Mouse (Mus musculus): Measurements from ENCODE around the gene Ropn1l.

Gene Ropn1l

GRCm38 (mm10) chr15:31453098-31453916 is at the start of gene Ropn1l:
Ropn1l (minus strand) TSS chr15:31453737.
- peak; percentile 94 for DNase-seq (ENCODE audit: low spot score)

- DNase-seq (ENCODE audit: low spot score) = no peak
Measured at GRCm38 (mm10) chr15:31502996-31503395, 49.5 kb upstream of the Ropn1l start.

- DNase-seq (ENCODE audit: low spot score) = no peak
Measured at GRCm38 (mm10) chr15:31502313-31502712, 48.8 kb upstream of the Ropn1l start.

- no peak for DNase-seq (ENCODE audit: low spot score)
Measured at GRCm38 (mm10) chr15:31494803-31495202, 41.3 kb upstream of the Ropn1l start.

GRCm38 (mm10) chr15:31494310-31494709 is 40.8 kb upstream of the Ropn1l start:
- no peak for DNase-seq (ENCODE audit: low spot score)

- DNase-seq (ENCODE audit: low spot score) = no peak
Measured at GRCm38 (mm10) chr15:31487407-31487806, 33.9 kb upstream of the Ropn1l start.

GRCm38 (mm10) chr15:31476678-31477077 is 23.1 kb upstream of the Ropn1l start:
- no peak for DNase-seq (ENCODE audit: low spot score)

GRCm38 (mm10) chr15:31472645-31473574 is 19.4 kb upstream of the Ropn1l start:
- DNase-seq (ENCODE audit: low spot score) = no peak

- DNase-seq (ENCODE audit: low spot score) = no peak
Measured at GRCm38 (mm10) chr15:31471529-31471928, 18.0 kb upstream of the Ropn1l start.

- DNase-seq (ENCODE audit: low spot score) = no peak
Measured at GRCm38 (mm10) chr15:31469497-31469896, 16.0 kb upstream of the Ropn1l start.

GRCm38 (mm10) chr15:31468806-31469205 is 15.3 kb upstream of the Ropn1l start:
- DNase-seq (ENCODE audit: low spot score) = no peak

- no peak for DNase-seq (ENCODE audit: low spot score)
Measured at GRCm38 (mm10) chr15:31466749-31467148, 13.2 kb upstream of the Ropn1l start.

- no peak for DNase-seq (ENCODE audit: low spot score)
Measured at GRCm38 (mm10) chr15:31466295-31466694, 12.8 kb upstream of the Ropn1l start.

- no peak for DNase-seq (ENCODE audit: low spot score)
Measured at GRCm38 (mm10) chr15:31465806-31466205, 12.3 kb upstream of the Ropn1l start.

- no peak for DNase-seq (ENCODE audit: low spot score)
Measured at GRCm38 (mm10) chr15:31460571-31460970, 7.0 kb upstream of the Ropn1l start.

- DNase-seq (ENCODE audit: low spot score) = no peak
Measured at GRCm38 (mm10) chr15:31458081-31458480, 4.5 kb upstream of the Ropn1l start.

- DNase-seq (ENCODE audit: low spot score) = no peak
Measured at GRCm38 (mm10) chr15:31456381-31456780, 2.8 kb upstream of the Ropn1l start.

GRCm38 (mm10) chr15:31454861-31455295 is 1.3 kb upstream of the Ropn1l start:
- DNase-seq (ENCODE audit: low spot score) = no peak

- DNase-seq (ENCODE audit: low spot score) = no peak
Measured at GRCm38 (mm10) chr15:31454096-31454860, 741 bp upstream of the Ropn1l start.

- DNase-seq (ENCODE audit: low spot score) = no peak
Measured at GRCm38 (mm10) chr15:31452336-31453097, 1.0 kb downstream of the Ropn1l start.

GRCm38 (mm10) chr15:31449772-31450171 is 3.8 kb downstream of the Ropn1l start:
- DNase-seq (ENCODE audit: low spot score) = no peak
